Mouse (Mus musculus): ENCODE results near the gene Kif18a. TPM values are rescaled to one million over a fixed set of nuclear protein-coding genes. Genes with fewer than 3 reads are reported as not detected.

The Kif18a gene
- polyA plus RNA-seq, 1 experiment from 2014 or later = 9.3 TPM

DNA sequence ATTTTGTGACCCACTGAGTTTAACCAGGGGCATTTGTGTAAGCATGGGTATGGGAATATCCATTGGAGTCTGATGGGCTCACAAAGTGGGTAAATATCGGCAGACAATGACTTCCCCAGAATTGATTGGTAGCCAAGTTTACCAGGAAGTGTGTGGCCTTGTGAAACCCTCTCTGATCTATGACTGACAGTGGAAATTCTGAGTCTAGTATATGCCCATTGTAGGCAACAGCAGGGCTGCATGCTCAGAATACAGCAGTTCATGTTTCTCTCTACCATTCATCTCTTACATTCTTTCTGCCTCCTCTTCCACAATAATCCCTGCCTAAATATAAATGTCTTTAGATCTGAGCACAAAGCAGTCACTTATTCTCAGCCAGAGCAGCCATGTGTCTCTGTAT is 103.5 kb downstream of the Kif18a start:
- DNase-seq = no peak
- TF ChIP-seq CTCF (IDR thresholded peaks at IDR 0.05; ENCODE audit: low read depth) (no peak), EP300 (IDR thresholded peaks at IDR 0.05; ENCODE audit: low read depth) (no peak)
- Histone ChIP-seq H3K4me1 (ENCODE audit: insufficient read depth) (no peaks in the 10 kb centered on the region), H3K4me2 (ENCODE audit: low read depth, low read length) (no peak overlapping the region), H3K4me3 (ENCODE audit: low read depth, low read length) (no peak overlapping the region), H3K27me3 (ENCODE audit: insufficient read depth, low read length) (no peaks in the 10 kb centered on the region), H3K9me3 (ENCODE audit: low read length) (no peaks in the 10 kb centered on the region), H3K9ac (replicated peaks) (no peak overlapping the region), H3K27ac (ENCODE audit: low read depth) (no peak overlapping the region), H3K36me3 (replicated peaks; ENCODE audit: insufficient read depth, low read length) (no peaks in the 10 kb centered on the region)
- ATAC-seq = no peak
- 32% methylated on average over 1 of the region's 1 CpGs for WGBS (ENCODE audit: insufficient replicate concordance)

DNA sequence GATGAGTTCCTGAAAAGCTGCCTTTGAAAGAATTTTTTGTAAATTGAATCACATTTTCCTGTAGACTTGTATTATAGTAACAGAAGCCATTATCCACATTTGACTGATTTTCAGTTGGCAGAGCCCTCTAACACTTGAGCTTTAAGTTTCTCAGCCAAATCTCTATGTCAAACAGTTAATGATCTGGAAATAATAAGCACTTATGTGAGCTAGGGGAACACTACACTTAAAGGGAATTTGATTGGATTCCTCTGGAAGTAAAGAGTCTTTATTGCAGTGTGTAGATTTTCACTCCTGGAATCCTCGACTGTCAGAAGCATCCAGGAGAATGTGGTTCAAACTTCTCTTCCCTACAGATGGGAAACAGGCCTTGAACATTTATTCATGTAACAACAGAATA is 105.7 kb downstream of the Kif18a start:
- WGBS (ENCODE audit: insufficient replicate concordance) = 59% methylated on average over 1 of the region's 1 CpGs
- no peaks in the 10 kb centered on the region for H3K36me3 ChIP-seq (replicated peaks; ENCODE audit: insufficient read depth, low read length)
- TF ChIP-seq EP300 (IDR thresholded peaks at IDR 0.05; ENCODE audit: low read depth) (no peak), CTCF (IDR thresholded peaks at IDR 0.05; ENCODE audit: low read depth) (no peak)
- H3K27me3 ChIP-seq (ENCODE audit: insufficient read depth, low read length) = no peaks in the 10 kb centered on the region
- no peak overlapping the region for H3K27ac ChIP-seq (ENCODE audit: low read depth)
- ATAC-seq (no peak), DNase-seq (no peak)
- H3K9me3 ChIP-seq (ENCODE audit: low read length) = no peaks in the 10 kb centered on the region
- no peaks in the 10 kb centered on the region for H3K4me1 ChIP-seq (ENCODE audit: insufficient read depth)
- H3K4me2 ChIP-seq (ENCODE audit: low read depth, low read length) = no peak overlapping the region
- no peak overlapping the region for H3K9ac ChIP-seq (replicated peaks)
- no peak overlapping the region for H3K4me3 ChIP-seq (ENCODE audit: low read depth, low read length)

DNA sequence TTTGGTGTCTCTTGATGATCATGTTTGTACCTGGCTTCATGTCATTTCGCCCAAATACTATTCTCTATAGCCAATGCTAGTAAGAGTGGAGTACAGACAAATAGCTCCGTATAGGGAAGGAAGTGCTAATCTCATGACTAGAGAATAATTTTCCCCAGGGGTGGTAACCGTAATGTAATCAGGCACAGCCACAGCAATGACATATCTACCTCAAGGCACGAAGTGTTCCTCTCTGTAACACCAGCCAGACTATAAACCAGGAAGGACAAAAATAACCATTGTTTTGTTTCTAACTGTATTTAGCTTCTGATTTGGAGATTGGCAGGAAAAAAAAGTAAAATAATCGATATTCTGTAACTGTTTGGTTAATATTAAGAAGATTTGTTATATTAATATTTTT is 108.2 kb downstream of the Kif18a start:
- WGBS (ENCODE audit: insufficient replicate concordance) = 34% methylated on average over 5 of the region's 5 CpGs
- ATAC-seq (no peak), DNase-seq (no peak)
- Histone ChIP-seq H3K4me3 (ENCODE audit: low read depth, low read length) (no peak overlapping the region), H3K9me3 (ENCODE audit: low read length) (no peaks in the 10 kb centered on the region), H3K27ac (ENCODE audit: low read depth) (no peak overlapping the region), H3K36me3 (replicated peaks; ENCODE audit: insufficient read depth, low read length) (no peaks in the 10 kb centered on the region), H3K9ac (replicated peaks) (no peak overlapping the region), H3K27me3 (ENCODE audit: insufficient read depth, low read length) (no peaks in the 10 kb centered on the region), H3K4me1 (ENCODE audit: insufficient read depth) (no peaks in the 10 kb centered on the region), H3K4me2 (ENCODE audit: low read depth, low read length) (no peak overlapping the region)
- TF ChIP-seq CTCF (IDR thresholded peaks at IDR 0.05; ENCODE audit: low read depth) (no peak), EP300 (IDR thresholded peaks at IDR 0.05; ENCODE audit: low read depth) (no peak)

DNA sequence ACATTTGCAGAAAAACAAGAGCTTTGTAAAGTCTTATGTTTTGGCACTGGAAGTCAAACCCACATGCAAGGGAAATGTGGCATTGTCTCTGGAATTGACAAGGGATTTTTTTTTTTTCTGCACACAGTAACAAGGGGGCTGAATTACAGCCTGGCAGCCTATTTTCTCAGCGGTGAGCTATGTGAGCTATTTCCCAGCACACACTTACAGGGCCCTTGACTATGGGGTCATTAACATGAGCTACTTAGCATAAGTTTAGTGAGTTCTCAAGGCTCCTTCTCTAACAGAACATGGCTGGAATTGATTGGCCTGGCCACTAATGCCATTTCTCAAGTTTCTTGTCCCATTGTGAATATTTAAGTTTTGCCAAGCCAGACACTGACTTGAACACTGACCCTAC is 109.4 kb downstream of the Kif18a start:
- 44% methylated on average over 1 of the region's 1 CpGs for WGBS (ENCODE audit: insufficient replicate concordance)
- no peak for ATAC-seq
- no peak for DNase-seq
- Histone ChIP-seq H3K27ac (ENCODE audit: low read depth) (no peak overlapping the region), H3K4me1 (ENCODE audit: insufficient read depth) (no peaks in the 10 kb centered on the region), H3K4me2 (ENCODE audit: low read depth, low read length) (no peak overlapping the region), H3K36me3 (replicated peaks; ENCODE audit: insufficient read depth, low read length) (no peaks in the 10 kb centered on the region), H3K9me3 (ENCODE audit: low read length) (no peaks in the 10 kb centered on the region), H3K9ac (replicated peaks) (no peak overlapping the region), H3K4me3 (ENCODE audit: low read depth, low read length) (no peak overlapping the region), H3K27me3 (ENCODE audit: insufficient read depth, low read length) (no peaks in the 10 kb centered on the region)
- TF ChIP-seq CTCF (IDR thresholded peaks at IDR 0.05; ENCODE audit: low read depth) (no peak), EP300 (IDR thresholded peaks at IDR 0.05; ENCODE audit: low read depth) (no peak)

Other genes with a start within 250 kb of the Kif18a start
- gene Mettl15, start within 50 bp of the Kif18a start, polyA plus RNA-seq (2015; fragmentation: Nextera tagmentation; extraction: Ambion mirVana) = 4.1 and 4.4 TPM in 2 replicates

Measured in liver, postnatal 0 days (tissue).